Mouse (Mus musculus): ENCODE measurements around the gene Msi2. TPM values are rescaled to one million over a fixed set of nuclear protein-coding genes. Genes with fewer than 3 reads are reported as not detected.

Msi2 gene
- total RNA-seq, 2 experiments from 2014 or later = 205 to 234 TPM

DNA sequence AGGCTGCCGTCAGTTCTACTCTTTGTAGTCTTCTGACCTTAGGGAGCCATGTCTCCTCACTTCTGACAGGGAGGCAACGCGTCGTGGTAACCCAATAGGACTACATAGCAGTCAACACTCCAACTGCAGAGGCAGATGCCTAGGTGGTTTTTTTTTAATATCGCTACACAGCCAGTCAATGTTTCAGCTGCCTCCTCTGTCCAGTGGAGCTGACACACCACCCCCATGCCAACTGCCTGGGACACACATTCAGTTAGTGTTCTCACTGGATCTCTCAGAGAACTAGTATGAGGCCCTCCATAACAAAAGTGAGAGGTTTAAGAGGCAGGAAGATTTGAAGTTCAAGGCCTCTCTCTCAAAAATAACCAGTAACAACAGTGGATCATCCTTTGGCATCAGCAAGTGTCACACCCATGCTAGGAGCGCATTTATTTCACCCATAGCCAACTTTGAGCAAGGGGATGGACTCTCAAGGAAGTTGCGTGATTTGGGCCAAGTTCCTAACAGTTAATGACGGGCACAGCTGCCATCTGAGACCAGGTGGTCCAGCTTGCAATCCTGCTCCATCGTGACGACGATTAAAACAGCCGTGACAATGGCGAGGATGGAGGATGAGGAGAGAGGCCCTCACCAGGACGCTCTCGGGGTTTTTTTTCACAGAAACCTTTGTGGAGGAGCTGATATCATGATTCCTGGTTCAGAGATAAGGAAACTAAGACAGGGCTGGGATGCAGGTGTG lies 8.3 kb downstream of the Msi2 start:
- no peak for DNase-seq

DNA sequence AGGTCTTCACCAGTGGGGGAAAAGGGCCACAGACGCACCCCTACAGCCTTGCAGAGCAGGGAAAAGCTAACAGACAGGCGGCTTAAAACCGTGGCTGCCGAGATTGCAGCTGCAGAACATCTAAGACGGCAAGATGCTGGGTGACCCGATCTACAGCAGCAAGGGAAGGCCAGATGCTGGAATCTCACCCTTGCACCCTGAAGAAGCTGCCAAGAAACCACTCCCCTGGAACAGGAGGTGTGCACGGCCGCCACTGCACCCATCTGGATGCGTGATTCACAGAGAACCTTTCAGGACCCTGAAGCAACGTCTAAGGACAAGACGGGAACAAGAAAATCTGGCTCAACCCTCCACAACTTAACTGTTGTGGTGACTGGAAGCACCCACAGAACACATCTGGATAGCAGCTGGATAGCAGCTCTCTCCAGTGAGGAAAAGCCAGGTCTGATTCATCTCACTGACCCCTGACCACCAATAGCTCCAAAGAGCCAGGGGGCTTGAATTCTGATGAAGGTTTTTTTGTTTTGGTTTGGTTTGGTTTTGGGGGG lies 11.0 kb downstream of the Msi2 start:
- no peak for DNase-seq

GRCm38 (mm10) chr11:88704688-88705087 lies 13.6 kb downstream of the Msi2 start:
- no peak for DNase-seq

DNA sequence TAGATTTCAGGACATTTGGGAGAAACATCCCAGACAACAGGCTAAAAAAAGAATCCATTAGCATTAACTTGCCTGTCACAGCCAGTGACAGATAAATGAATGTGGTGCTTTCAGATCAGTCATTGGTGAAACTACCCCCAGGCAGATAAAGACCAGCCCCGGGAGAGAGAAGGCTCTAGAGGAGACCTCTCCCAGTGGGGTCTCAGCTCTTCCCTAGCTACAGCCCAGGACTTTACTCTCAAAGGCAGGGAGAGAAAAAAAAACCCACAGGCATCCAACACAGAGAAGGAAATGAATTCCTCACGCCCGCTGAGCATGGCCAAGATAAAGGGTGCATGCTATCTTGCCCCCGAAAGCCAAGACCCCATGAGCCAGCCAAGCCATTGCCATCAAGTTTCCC lies 15.1 kb downstream of the Msi2 start:
- DNase-seq = no peak

DNA sequence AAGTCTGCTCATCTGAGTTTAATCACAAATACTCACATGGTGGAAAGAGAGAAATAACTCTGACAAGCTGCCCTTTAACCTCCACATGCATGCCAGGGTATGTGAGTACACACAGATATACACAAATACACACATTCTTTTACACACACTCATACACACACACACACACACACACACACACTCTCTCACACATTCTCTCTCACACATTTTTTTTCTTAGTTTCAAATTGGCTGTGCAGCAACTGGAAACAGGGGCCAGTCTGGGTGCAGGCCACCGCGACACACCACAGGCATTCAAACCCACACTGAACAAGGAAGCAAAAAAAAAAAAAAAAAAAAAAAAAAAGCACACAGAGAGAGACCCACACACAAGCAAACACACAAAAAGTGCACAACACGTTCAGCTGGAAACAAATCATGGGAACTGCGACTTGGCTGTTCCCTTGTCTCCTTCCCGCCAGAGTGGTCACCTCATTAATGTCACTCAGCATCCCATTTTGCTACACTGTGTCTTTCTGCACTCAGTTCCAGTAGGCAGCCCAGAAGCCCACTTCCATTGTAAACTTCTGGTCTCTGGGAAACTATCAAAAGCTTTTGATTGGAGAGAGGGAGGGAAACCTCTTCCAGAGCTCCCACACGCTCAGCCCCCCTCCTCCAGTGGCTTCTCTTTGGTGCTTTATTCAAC lies 16.2 kb downstream of the Msi2 start:
- DNase-seq = no peak

DNA sequence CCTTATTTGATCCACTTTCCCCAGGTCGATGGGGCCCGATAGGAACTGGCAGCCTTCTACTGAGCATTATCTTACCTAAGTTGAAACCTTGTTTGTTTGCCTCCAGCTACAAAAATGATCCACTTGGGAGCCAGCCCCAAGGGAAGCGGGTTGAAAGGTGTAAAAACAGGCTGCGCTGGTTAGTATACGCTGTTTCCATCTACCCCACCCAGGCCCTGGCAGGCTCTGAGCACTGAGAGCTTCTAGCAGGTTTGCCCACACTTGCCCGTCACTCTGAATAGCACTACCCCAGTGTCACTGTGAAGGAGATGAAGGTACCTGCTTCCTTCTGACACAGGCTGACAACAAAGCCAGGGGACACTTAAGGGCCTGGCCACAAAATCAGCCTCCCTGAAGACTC lies 17.3 kb downstream of the Msi2 start:
- no peak for DNase-seq

GRCm38 (mm10) chr11:88700202-88700711 lies 18.1 kb downstream of the Msi2 start:
- DNase-seq = no peak

DNA sequence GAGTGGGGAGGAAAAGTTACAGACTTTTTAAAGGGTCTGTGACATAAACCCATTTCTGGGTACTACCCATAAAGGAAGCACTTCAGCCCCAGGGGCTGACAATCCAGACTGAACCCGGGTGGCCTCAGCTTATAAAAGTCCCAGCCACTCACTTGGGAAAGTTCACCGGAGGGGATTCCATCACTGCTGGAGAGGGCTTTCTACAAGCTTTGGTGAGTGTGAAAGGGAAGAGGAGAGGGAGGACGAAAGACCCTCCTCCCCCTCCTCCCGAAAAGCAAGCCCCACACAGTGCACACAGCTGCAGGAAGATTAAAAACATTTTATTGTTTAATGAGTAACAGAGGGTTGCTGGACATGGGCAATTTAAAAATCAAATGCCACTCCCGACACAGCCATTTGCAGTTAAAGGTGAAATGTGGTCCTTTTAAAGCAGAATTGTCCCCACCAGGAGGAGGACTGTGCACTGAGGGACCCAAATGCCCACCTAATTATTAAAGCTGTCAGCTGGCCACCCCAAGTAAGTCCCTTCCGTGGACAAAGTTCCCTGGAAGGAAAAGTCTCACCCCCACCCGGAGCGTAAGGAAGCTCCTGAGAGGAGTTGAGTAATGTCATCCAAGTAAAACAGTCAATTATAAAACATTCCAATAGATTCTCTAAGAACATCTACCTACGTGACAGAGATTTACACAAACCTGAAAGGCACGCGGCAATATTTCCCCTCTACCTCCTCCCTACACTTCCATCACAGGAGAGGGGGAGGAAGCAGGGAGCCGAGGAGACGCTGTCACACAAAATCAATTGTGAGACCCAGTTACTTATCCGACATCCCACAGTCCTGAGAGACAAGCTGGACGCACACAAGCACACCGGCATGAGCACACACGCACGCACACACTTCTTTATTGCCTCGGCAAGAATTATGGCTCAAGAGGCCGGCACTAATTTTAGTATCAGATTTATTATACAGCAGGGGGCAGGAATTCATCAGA lies 24.1 kb downstream of the Msi2 start:
- no peak for DNase-seq

DNA sequence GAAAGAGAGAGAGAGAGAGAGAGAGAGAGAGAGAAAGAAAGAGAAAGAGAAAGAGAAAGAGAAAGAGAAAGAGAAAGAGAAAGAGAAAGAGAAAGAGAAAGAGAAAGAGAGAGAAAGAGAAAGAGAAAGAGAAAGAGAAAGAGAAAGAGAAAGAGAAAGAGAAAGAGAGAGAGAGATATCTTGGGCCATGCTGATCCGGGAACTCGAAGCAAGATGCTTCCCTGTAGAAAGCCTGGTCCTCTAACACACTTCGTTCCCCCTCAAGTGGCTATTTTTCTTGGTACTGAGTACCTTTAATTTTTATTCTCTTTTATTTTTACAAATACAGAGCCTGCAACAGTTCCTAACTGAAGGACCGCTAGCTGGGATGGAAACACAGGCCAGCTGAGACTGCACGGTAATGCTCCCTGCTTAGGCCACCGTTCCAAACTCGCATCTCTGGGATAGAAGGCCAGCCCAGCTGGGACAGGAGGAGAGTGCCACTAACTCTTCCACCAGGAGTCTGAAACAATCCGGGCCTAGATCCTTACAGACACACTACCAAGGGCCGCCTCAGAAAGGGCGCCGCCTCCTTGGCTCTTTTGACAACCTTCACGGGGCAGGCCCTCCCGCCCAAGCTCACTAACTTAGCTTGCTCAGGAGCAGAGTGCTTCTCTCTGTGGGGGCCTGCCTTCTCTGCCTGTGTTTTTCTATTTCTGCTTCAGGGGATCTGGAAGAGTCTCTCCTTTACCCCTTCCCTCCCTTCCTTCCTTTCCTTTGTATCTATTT lies 25.1 kb downstream of the Msi2 start:
- DNase-seq = no peak

GRCm38 (mm10) chr11:88692374-88692773 lies 25.9 kb downstream of the Msi2 start:
- peak; percentile 65 for DNase-seq

- no peak for DNase-seq
Measured at GRCm38 (mm10) chr11:88690556-88691287, 27.6 kb downstream of the Msi2 start.

DNA sequence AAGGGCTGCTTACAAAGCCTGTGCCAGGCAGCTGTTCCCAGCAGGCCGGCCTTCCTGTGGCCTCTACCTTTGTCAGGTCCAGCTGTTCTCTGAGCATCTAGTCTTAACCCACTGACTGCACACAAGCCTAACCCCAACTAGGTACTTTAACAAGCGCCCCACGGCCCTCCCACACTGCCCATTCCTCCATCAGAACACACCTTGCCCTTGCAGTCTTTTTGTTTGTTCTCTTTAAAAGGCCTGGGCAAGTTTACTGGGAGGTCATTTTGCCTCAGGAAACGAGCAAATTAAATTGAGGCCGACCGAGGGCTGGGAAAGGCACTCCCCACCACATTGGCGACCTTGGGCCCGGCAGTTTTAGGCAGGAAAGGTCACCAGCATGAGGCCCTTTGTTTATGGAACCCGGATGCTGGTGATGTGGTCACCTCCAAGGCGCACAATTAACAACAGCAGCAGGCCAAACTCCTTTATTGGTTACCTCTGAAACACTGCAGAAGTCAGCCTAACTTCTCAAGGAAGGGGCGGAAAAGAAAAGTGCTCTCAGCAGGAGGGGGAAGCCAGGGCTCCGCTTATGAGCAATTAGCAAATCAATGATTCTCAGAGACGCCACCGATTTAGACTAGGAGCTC lies 28.4 kb downstream of the Msi2 start:
- no peak for DNase-seq

DNA sequence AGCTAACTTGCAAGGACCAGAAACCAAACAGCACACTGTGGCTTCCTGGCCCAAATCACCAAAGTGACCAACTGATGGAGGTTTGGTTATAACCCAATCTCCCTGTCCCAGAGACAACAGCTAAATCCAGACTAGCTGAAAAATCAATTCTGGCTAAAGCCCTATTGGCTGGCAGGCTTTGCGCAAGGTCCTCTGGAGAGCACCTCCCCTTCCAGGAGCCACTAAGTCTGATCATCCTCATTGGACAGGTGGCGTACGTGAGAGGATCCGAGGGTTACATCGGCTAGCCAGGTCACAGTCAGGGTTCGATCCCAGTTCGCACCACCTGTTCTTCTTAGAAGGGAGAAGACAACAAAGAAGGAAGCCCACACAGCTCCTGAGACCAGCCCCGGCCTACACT lies 29.7 kb downstream of the Msi2 start:
- DNase-seq = no peak

GRCm38 (mm10) chr11:88687711-88688110 lies 30.6 kb downstream of the Msi2 start:
- no peak for DNase-seq

- DNase-seq = peak; percentile 20
Measured at GRCm38 (mm10) chr11:88687010-88687409, 31.3 kb downstream of the Msi2 start.

GRCm38 (mm10) chr11:88686061-88686460 lies 32.3 kb downstream of the Msi2 start:
- no peak for DNase-seq

DNA sequence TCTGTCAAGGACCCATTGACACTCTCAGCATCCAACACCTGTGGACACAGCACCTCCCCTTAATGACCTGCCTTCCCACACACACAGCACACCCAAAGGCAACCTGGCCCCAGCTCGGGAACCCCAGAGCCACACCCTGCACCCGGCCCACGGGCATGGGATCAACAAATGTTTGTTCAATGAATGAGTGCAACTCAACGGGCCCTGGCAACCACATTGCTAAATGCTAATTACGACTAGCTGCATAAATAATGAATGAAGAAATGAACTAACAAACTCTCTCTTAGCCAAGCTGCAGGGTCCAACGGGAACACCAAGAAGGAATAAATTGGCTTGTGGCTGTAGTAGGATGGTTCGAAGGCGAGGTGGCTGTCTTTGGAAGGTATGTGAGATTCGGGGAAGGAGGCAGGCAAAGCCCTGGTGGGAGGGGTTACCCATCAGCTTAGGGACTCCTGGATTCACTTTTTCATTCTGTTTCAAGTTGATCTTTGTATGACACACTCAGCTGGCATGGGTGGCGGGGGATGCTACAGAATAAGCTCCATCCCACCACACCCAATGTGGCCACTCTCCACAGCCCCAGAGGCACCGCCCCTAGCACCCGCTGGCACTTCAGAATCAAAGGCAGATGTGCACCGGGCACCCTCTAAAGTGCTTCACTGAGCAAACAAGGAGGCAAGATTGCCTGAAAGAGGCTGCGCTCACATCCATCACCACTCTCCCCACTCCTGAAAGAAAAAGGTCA lies 35.1 kb downstream of the Msi2 start:
- DNase-seq = no peak

- no peak for DNase-seq
Measured at GRCm38 (mm10) chr11:88677350-88677749, 41.0 kb downstream of the Msi2 start.

GRCm38 (mm10) chr11:88676597-88676996 lies 41.7 kb downstream of the Msi2 start:
- DNase-seq = no peak

Measured in heart, postnatal 4 days (tissue).